ENCODE assay signal across 21 mouse cellular contexts in the genomic region with DNA sequence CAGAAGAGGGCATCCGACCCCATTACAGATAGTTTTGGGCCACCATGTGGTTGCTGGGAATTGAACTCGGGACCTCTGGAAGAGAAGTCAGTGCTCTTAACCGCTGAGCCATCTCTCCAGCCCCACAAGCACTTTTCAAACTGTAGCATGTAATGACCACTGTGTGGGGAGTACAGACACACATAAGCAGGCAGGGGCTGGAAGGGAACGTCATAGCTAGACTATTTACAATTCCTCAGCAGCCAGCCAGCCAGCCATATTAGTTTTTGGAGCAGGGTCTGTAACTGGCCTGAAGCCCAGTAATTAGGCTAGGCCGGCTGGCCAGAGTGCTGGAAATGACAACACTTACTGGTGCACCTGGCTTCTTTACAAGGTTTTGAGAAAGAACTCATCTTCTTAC. TPM values are rescaled to one million over a fixed set of nuclear protein-coding genes. Genes with fewer than 3 reads are reported as not detected.
A peak's percentile ranks its signal among the peaks of the same experiment; 100 is the strongest.
DNase-seq lines count a peak whose midpoint lies in the region; ATAC-seq and TF ChIP-seq lines count a peak whose summit lies in the region.
"Had no signal": no experiment of that assay in that cellular context is flagged by ENCODE, and none has a peak within 500 bp of the region (broad histone marks: within the 10 kb centered on the region; RNA-seq: fewer than 3 reads in every experiment).

No protein-coding gene starts in this region.

- no peaks in the 10 kb centered on the region for H3K27me3 ChIP-seq in embryonic facial prominence, embryonic 14.5 days (replicated peaks; ENCODE audit: control insufficient read depth, insufficient read depth, low read length)
- no peaks in the 10 kb centered on the region for H3K27me3 ChIP-seq in embryonic facial prominence, embryonic 10.5 days (replicated peaks; ENCODE audit: low read depth, poor library complexity, severe bottlenecking)
- no peaks in the 10 kb centered on the region for H3K27me3 ChIP-seq in limb, embryonic 14.5 days (ENCODE audit: control insufficient read depth, insufficient read depth, low read length)
- H3K27me3 ChIP-seq in limb, embryonic 10.5 days (ENCODE audit: low read depth, poor library complexity, severe bottlenecking) = no peaks in the 10 kb centered on the region
- no peaks in the 10 kb centered on the region for H3K27me3 ChIP-seq in stomach, postnatal 0 days (ENCODE audit: control insufficient read depth, insufficient read depth, low read length)
- no peaks in the 10 kb centered on the region for H3K27me3 ChIP-seq in hindbrain, embryonic 16.5 days (replicated peaks; ENCODE audit: control insufficient read depth, insufficient read depth, low read length)
- H3K27me3 ChIP-seq: heart, embryonic 12.5 days; hindbrain, embryonic 15.5 days; Patski had no signal

- TF ChIP-seq EP300 in stomach, postnatal 0 days (optimal IDR thresholded peaks at IDR 0.05) = no peak

- TF ChIP-seq CTCF in stomach, postnatal 0 days (IDR thresholded peaks at IDR 0.05; ENCODE audit: low read depth) = peak; percentile 13; the same call in 1 of the 2 replicates

- 84% methylated on average over 5 of the region's 5 CpGs for WGBS in embryonic facial prominence, embryonic 14.5 days
- 89% methylated on average over 5 of the region's 5 CpGs for WGBS in embryonic facial prominence, embryonic 10.5 days
- 70% methylated on average over 5 of the region's 5 CpGs for WGBS in limb, embryonic 14.5 days
- WGBS in limb, embryonic 10.5 days = 90% methylated on average over 5 of the region's 5 CpGs
- 54% methylated on average over 5 of the region's 5 CpGs for WGBS in stomach, postnatal 0 days
- WGBS in hindbrain, embryonic 16.5 days = 80% methylated on average over 5 of the region's 5 CpGs

- H3K4me3 ChIP-seq in embryonic facial prominence, embryonic 14.5 days (ENCODE audit: low read depth, low read length) = no peak overlapping the region
- no peak overlapping the region for H3K4me3 ChIP-seq in embryonic facial prominence, embryonic 10.5 days
- no peak overlapping the region for H3K4me3 ChIP-seq in limb, embryonic 14.5 days (replicated peaks; ENCODE audit: low read length)
- H3K4me3 ChIP-seq in limb, embryonic 10.5 days = no peak overlapping the region
- no peak overlapping the region for H3K4me3 ChIP-seq in stomach, postnatal 0 days (ENCODE audit: low read depth, low read length)
- H3K4me3 ChIP-seq in hindbrain, embryonic 16.5 days (ENCODE audit: low read length) = no peak overlapping the region
- H3K4me3 ChIP-seq: heart, embryonic 12.5 days; hindbrain, embryonic 15.5 days had no signal

- H3K9me3 ChIP-seq in embryonic facial prominence, embryonic 14.5 days (ENCODE audit: control insufficient read depth, low read length) = no peaks in the 10 kb centered on the region
- H3K9me3 ChIP-seq in embryonic facial prominence, embryonic 10.5 days = no peaks in the 10 kb centered on the region
- no peaks in the 10 kb centered on the region for H3K9me3 ChIP-seq in limb, embryonic 14.5 days (ENCODE audit: control insufficient read depth, low read length)
- H3K9me3 ChIP-seq in limb, embryonic 10.5 days (replicated peaks) = no peaks in the 10 kb centered on the region
- no peaks in the 10 kb centered on the region for H3K9me3 ChIP-seq in stomach, postnatal 0 days (ENCODE audit: control insufficient read depth, low read length)
- H3K9me3 ChIP-seq in hindbrain, embryonic 16.5 days (ENCODE audit: control insufficient read depth, low read length) = no peaks in the 10 kb centered on the region
- H3K9me3 ChIP-seq: G1E; heart, embryonic 12.5 days; hindbrain, embryonic 15.5 days had no signal

- H3K4me2 ChIP-seq in embryonic facial prominence, embryonic 14.5 days (ENCODE audit: low read depth, low read length) = no peak overlapping the region
- H3K4me2 ChIP-seq in limb, embryonic 14.5 days (replicated peaks; ENCODE audit: low read depth, low read length, severe bottlenecking) = no peak overlapping the region
- H3K4me2 ChIP-seq in stomach, postnatal 0 days (replicated peaks; ENCODE audit: low read depth) = no peak overlapping the region
- no peak overlapping the region for H3K4me2 ChIP-seq in hindbrain, embryonic 16.5 days (ENCODE audit: low read length)
- H3K4me2 ChIP-seq: heart, embryonic 12.5 days; hindbrain, embryonic 15.5 days had no signal

- no peak for TF ChIP-seq POLR2A in limb, embryonic 14.5 days (IDR thresholded peaks at IDR 0.05; ENCODE audit: borderline replicate concordance, extremely low read depth, insufficient read depth, insufficient read length)

- H3K27ac ChIP-seq in embryonic facial prominence, embryonic 14.5 days (replicated peaks; ENCODE audit: low read depth, low read length) = no peak overlapping the region
- H3K27ac ChIP-seq in embryonic facial prominence, embryonic 10.5 days (replicated peaks) = no peak overlapping the region
- H3K27ac ChIP-seq in limb, embryonic 14.5 days (replicated peaks; ENCODE audit: low read depth, low read length) = 0 out of 2 replicates have a peak overlapping the region, but pooled peaks have one; percentile 14
- H3K27ac ChIP-seq in limb, embryonic 10.5 days = no peak overlapping the region
- H3K27ac ChIP-seq in stomach, postnatal 0 days (replicated peaks) = no peak overlapping the region
- H3K27ac ChIP-seq in hindbrain, embryonic 16.5 days (ENCODE audit: low read depth, low read length) = no peak overlapping the region
- H3K27ac ChIP-seq: hindbrain, embryonic 15.5 days had no signal

- DNase-seq in embryonic facial prominence, embryonic 14.5 days (ENCODE audit: low spot score) = peak; percentile 22
- DNase-seq in embryonic facial prominence, embryonic 10.5 days (ENCODE audit: low spot score) = no peak
- DNase-seq in limb, embryonic 14.5 days (ENCODE audit: low spot score) = no peak
- DNase-seq in limb, embryonic 10.5 days (ENCODE audit: low spot score) = no peak
- DNase-seq in MN1 (ENCODE audit: low spot score) = peak; percentile 37
- DNase-seq in stomach, postnatal 0 days (ENCODE audit: low spot score) = no peak
- DNase-seq: adrenal gland, adult 2 months; adrenal gland, postnatal 25 days; B cell, adult 2 months; cerebellum, adult 2 months; forebrain, postnatal 0 days; gastrocnemius, postnatal 14 days; heart, postnatal 36 days had no signal

- no peak overlapping the region for H3K9ac ChIP-seq in embryonic facial prominence, embryonic 14.5 days (ENCODE audit: low read depth, low read length)
- no peak overlapping the region for H3K9ac ChIP-seq in limb, embryonic 14.5 days (ENCODE audit: low read depth, low read length, severe bottlenecking)
- H3K9ac ChIP-seq in stomach, postnatal 0 days (ENCODE audit: low read length) = no peak overlapping the region
- no peak overlapping the region for H3K9ac ChIP-seq in hindbrain, embryonic 16.5 days (ENCODE audit: low read depth, low read length)
- H3K9ac ChIP-seq: forebrain, postnatal 0 days; heart, embryonic 12.5 days; hindbrain, embryonic 15.5 days had no signal

- peaks cover 79% of the 10 kb centered on the region for H3K36me3 ChIP-seq in embryonic facial prominence, embryonic 14.5 days (ENCODE audit: control insufficient read depth, insufficient read depth, low read length)
- peaks cover 93% of the 10 kb centered on the region for H3K36me3 ChIP-seq in embryonic facial prominence, embryonic 10.5 days (replicated peaks)
- peaks cover 75% of the 10 kb centered on the region for H3K36me3 ChIP-seq in limb, embryonic 14.5 days (ENCODE audit: control insufficient read depth, insufficient read depth, low read length)
- H3K36me3 ChIP-seq in limb, embryonic 10.5 days = peaks cover 91% of the 10 kb centered on the region
- peaks cover 34% of the 10 kb centered on the region for H3K36me3 ChIP-seq in stomach, postnatal 0 days (ENCODE audit: control insufficient read depth, insufficient read depth, low read length)
- H3K36me3 ChIP-seq in hindbrain, embryonic 16.5 days (ENCODE audit: control insufficient read depth, insufficient read depth, low read length) = peaks cover 32% of the 10 kb centered on the region

- ATAC-seq in embryonic facial prominence, embryonic 14.5 days (ENCODE audit: low read depth) = no peak
- peak; percentile 37 for ATAC-seq in limb, embryonic 14.5 days (ENCODE audit: low FRiP score, low read depth)
- ATAC-seq in stomach, postnatal 0 days (ENCODE audit: low FRiP score, low TSS enrichment) = peak; percentile 63; the same call in 1 of the 2 replicates
- ATAC-seq in hindbrain, embryonic 16.5 days = no peak
- ATAC-seq: activated CD4-positive, CD25-positive, alpha-beta regulatory T cell, adult 4 months; CD4-positive, CD25-positive, alpha-beta regulatory T cell, adult 4 months; forebrain, postnatal 0 days; inflammation-experienced regulatory T-cells, adult 6 months; Patski had no signal

- no peaks in the 10 kb centered on the region for H3K4me1 ChIP-seq in embryonic facial prominence, embryonic 14.5 days (ENCODE audit: control insufficient read depth, insufficient read depth, low read length)
- H3K4me1 ChIP-seq in embryonic facial prominence, embryonic 10.5 days = no peaks in the 10 kb centered on the region
- no peaks in the 10 kb centered on the region for H3K4me1 ChIP-seq in limb, embryonic 14.5 days (ENCODE audit: control insufficient read depth, insufficient read depth, low read length)
- no peaks in the 10 kb centered on the region for H3K4me1 ChIP-seq in limb, embryonic 10.5 days
- H3K4me1 ChIP-seq in stomach, postnatal 0 days (replicated peaks; ENCODE audit: control insufficient read depth, insufficient read depth) = no peaks in the 10 kb centered on the region
- H3K4me1 ChIP-seq in hindbrain, embryonic 16.5 days (ENCODE audit: control insufficient read depth, insufficient read depth, low read depth, low read length) = no peaks in the 10 kb centered on the region
- H3K4me1 ChIP-seq: heart, embryonic 12.5 days; hindbrain, embryonic 15.5 days had no signal

RNA-seq across cellular contexts. Expression of a gene that starts 15.2 kb away (rescaled TPM):
- 1.7 and 2.6 TPM in 2 replicates for polyA plus RNA-seq in embryonic facial prominence, embryonic 14.5 days (2014; fragmentation: Nextera tagmentation; extraction: Ambion mirVana)
- 2.8 and 3.2 TPM in 2 replicates for polyA plus RNA-seq in embryonic facial prominence, embryonic 10.5 days (2016; fragmentation: Nextera tagmentation; extraction: Ambion mirVana)
- 0.73 and 1.2 TPM in 2 replicates for polyA plus RNA-seq in limb, embryonic 14.5 days (2012; rRNA removed)
- polyA plus RNA-seq in limb, embryonic 14.5 days (2014; fragmentation: Nextera tagmentation; extraction: Ambion mirVana) = 2.9 and 3.0 TPM in 2 replicates
- 1.8 and 2.2 TPM in 2 replicates for polyA plus RNA-seq in limb, embryonic 10.5 days (2016; fragmentation: Nextera tagmentation; extraction: Ambion mirVana)
- 2.1 and 2.3 TPM in 2 replicates for polyA plus RNA-seq in stomach, postnatal 0 days (2015; fragmentation: Nextera tagmentation; extraction: Ambion mirVana)
- 1.8 and 2.1 TPM in 2 replicates for polyA plus RNA-seq in hindbrain, embryonic 16.5 days (2015; fragmentation: Nextera tagmentation; extraction: Ambion mirVana)

Comparison
In these comparisons a context has a peak if more than half of its experiments do, and no peak if none do; other contexts are left out.
1. DNase-seq: peak in embryonic facial prominence, embryonic 14.5 days (single experiment) and MN1 (single experiment); none in embryonic facial prominence, embryonic 10.5 days (single experiment), limb, embryonic 14.5 days (single experiment), limb, embryonic 10.5 days (single experiment) and stomach, postnatal 0 days (single experiment).
2. ATAC-seq: peak in limb, embryonic 14.5 days (single experiment) and stomach, postnatal 0 days (single experiment); none in embryonic facial prominence, embryonic 14.5 days (single experiment) and hindbrain, embryonic 16.5 days (single experiment).